Mouse (Mus musculus) natural killer cell, adult 2 months (primary cell): ENCODE measurements around the gene Rras.

Experiments used
- DNase-seq, 2 experiments: peaks; one replicate each; pipeline ENCODE4 v3.0.0; 2022; ENCODE audit warnings: low spot score in 2 of 2

The Rras gene

GRCm38 (mm10) chr7:45052181-45052861, 34.6 kb downstream of the Rras start:
- no peak for DNase-seq

GRCm38 (mm10) chr7:45052862-45053116, 35.0 kb downstream of the Rras start, which contains the start of gene Prr12:
Gene Prr12 (minus strand): TSS chr7:45052881.
- no peak for DNase-seq

- DNase-seq, result peak; percentile 54 to 71
These were observed 35.6 kb downstream of the Rras start for GRCm38 (mm10) chr7:45053117-45053930.

GRCm38 (mm10) chr7:45053931-45054510, 36.3 kb downstream of the Rras start:
- peak; percentile 88 to 93 for DNase-seq

GRCm38 (mm10) chr7:45056329-45056971, 38.7 kb downstream of the Rras start:
- no peak for DNase-seq

GRCm38 (mm10) chr7:45056972-45057348, 39.2 kb downstream of the Rras start:
- DNase-seq, result no peak

GRCm38 (mm10) chr7:45058607-45059571, 41.1 kb downstream of the Rras start:
- no peak for DNase-seq

GRCm38 (mm10) chr7:45060632-45061122, 42.9 kb downstream of the Rras start:
- DNase-seq, result no peak

GRCm38 (mm10) chr7:45061532-45062075, 43.8 kb downstream of the Rras start:
- no peak for DNase-seq

- peak; percentile 94 for DNase-seq
These were observed 44.6 kb downstream of the Rras start, which contains the start of the genes Nosip and Prrg2 for GRCm38 (mm10) chr7:45062239-45062835. Gene Nosip (plus strand): TSS chr7:45062429. Gene Prrg2 (minus strand): TSS chr7:45062677.

- DNase-seq, result no peak
These were observed 49.6 kb downstream of the Rras start for GRCm38 (mm10) chr7:45067190-45067999.

- peak; percentile 50 to 56 for DNase-seq
These were observed 50.2 kb downstream of the Rras start for GRCm38 (mm10) chr7:45068000-45068318.

DNA sequence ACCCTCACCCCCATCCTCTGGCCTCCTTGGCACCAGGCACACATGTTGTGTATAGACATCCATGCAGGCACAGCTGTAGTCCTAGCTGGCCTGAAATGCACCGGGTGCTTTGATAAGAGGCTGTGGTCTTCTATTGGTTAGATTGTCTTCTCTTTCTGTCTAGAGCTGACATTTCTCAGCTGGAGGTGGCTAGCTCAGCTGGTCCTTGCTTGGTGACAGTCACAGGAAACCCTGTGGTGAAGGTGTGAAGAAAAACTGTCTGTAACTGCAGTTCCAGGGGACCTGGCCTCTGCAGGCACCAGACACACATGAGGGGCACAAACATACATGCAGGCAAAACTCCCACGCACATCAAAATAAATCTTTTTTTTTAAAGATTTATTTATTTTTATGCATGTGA, 51.9 kb downstream of the Rras start:
- peak; percentile 76 to 86 for DNase-seq
